Mouse (Mus musculus) CH12F3 (cell line): Measurements from ENCODE around the gene Selenot.

Experiments used
- in situ Hi-C: fragments of 300-500 bp; cut with MboI; formaldehyde crosslinking; loops from 2 replicates; pipeline ENCODE4 v1.14.3; 2020; ENCODE audit warnings: low sequenced_read_pairs

Gene Selenot

GRCm38 (mm10) chr3:58631693-58632092, 55.3 kb downstream of the Selenot start:
- in situ Hi-C loops: loop anchor here (25.0 kb wide), 1 partner anchor 431 kb away; no protein-coding TSS in a partner anchor

GRCm38 (mm10) chr3:58636406-58637295, 60.2 kb downstream of the Selenot start, which contains the start of gene Erich6:
Gene Erich6, minus strand, starts transcription at chr3:58637207.
- in situ Hi-C loops: loop anchor here (25.0 kb wide), 1 partner anchor 426 kb away; no protein-coding TSS in a partner anchor
